Mouse (Mus musculus): ENCODE measurements around the gene Clptm1. TPM values are rescaled to one million over a fixed set of nuclear protein-coding genes. Genes with fewer than 3 reads are reported as not detected.

The Clptm1 gene
- polyA plus RNA-seq, 1 experiment from 2014 or later, result 81.9 TPM

DNA sequence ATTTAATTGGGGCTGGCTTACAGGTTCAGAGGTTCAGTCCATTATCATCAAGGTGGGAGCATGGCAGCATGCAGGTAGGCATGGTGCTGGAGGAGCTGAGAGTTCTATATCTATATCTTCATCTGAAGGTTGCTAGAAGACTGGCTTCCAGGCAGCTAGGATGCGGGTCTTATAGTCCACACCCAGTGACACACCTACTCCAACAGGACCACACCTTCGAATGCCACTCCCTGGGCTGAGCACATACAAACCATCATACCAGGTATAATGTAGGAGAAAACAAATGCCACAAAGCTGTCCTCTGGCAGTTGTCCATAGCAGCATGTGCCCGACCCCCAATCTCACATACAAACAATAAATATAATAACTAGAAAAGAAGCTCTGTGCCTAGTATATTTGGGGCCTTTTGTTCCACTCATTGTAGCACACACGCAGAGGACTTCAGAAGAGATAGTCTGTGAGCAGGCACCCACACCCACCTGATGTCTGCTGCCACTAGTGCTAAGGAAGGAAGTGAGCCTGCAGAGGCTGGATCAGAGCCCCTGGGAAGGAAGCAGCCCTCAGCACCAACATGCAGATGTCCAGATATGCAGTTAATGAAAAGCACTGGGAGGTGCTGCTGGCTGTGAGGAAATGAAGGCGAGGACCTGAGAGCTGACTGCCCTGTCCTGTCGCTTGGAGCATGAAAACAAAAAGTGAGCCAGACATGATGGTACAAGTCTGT lies 13.6 kb downstream of the Clptm1 start:
- ATAC-seq (replicated peaks; ENCODE audit: extremely low read depth, insufficient read depth, low FRiP score), result 0 out of 2 replicates have a peak, but pooled peaks have one; percentile 45

DNA sequence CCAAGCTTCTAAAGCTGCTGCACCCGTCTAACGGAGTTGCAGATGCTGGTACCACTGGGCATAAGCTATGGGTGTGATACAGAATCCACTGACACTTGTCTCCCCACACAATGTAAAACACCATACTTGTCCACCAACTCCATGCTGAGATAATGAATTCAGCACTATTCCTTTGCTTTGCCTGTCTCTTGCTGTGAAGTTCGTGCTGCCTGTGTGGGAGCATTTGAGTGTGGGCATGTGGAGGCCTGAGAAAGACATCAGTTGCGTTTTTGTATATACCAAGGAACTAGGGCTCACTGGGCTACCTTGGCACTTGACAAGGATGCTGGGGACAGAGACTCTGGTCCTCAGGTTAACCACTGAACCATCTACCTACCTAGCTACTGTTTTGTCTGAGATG lies 23.6 kb downstream of the Clptm1 start:
- H3K27me3 ChIP-seq (ENCODE audit: control insufficient read depth, insufficient read depth, low read length), result no peaks in the 10 kb centered on the region
- no peak overlapping the region for H3K4me3 ChIP-seq (ENCODE audit: low read length)
- no peak overlapping the region for H3K4me2 ChIP-seq (ENCODE audit: low read depth, low read length)
- H3K27ac ChIP-seq (ENCODE audit: low read length), result no peak overlapping the region
- WGBS, result 95% methylated on average over 4 of the region's 4 CpGs
- peaks cover 76% of the 10 kb centered on the region for H3K36me3 ChIP-seq (ENCODE audit: control insufficient read depth, insufficient read depth)
- no peak for ATAC-seq (replicated peaks; ENCODE audit: extremely low read depth, insufficient read depth, low FRiP score)
- H3K9me3 ChIP-seq (replicated peaks; ENCODE audit: control insufficient read depth, low read length), result no peaks in the 10 kb centered on the region
- peaks cover 5% of the 10 kb centered on the region for H3K4me1 ChIP-seq (ENCODE audit: control insufficient read depth, insufficient read depth, low read length)
- H3K9ac ChIP-seq (ENCODE audit: low read length), result no peak overlapping the region

More for the DNA sequence above, 13.6 kb downstream of the Clptm1 start:
- H3K4me2 ChIP-seq (ENCODE audit: low read depth, low read length), result no peak overlapping the region
- H3K27me3 ChIP-seq (ENCODE audit: control insufficient read depth, insufficient read depth, low read length), result no peaks in the 10 kb centered on the region
- no peak overlapping the region for H3K9ac ChIP-seq (ENCODE audit: low read length)
- H3K36me3 ChIP-seq (ENCODE audit: control insufficient read depth, insufficient read depth), result peaks cover 30% of the 10 kb centered on the region
- no peak overlapping the region for H3K27ac ChIP-seq (ENCODE audit: low read length)
- H3K4me3 ChIP-seq (ENCODE audit: low read length), result no peak overlapping the region
- peaks cover 5% of the 10 kb centered on the region; the same call in 1 of the 2 replicates for H3K4me1 ChIP-seq (ENCODE audit: control insufficient read depth, insufficient read depth, low read length)
- WGBS, result 71% methylated on average over 6 of the region's 6 CpGs
- no peaks in the 10 kb centered on the region for H3K9me3 ChIP-seq (replicated peaks; ENCODE audit: control insufficient read depth, low read length)

DNA sequence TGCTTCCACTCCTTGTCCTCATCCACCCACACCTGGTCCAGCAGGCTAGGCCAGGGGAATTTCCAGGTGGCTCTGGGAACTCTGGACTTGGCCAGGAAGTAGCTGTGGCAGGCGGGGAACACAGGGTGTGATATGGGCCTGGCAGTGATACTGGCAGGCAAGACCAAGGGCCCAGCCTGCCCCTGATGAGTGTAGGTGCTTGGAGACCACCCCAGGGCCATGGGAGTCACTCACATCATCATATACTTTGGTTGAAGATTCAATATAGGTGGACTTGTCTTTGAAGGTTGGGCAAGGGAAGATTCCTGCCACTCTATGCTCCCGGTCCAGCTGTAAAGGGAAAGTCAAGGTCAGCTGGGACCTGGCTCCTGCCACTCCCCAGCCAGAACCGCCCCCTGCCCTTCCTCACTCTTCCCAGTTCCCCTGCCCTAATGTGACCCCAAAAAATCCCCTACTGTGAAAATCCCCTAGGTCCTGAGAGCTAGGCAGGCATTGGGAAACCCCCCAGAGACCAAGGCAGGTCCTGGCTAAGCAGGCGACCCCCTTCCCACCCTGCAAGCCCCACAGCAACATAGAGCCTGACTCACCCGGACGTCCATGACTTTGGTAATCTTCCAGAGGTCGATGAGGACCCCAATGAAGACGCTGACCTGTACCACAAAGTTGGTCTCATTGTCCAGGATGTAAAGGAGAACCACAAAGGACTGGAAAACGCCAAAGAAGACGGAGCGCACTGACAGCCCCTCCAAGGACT lies 29.6 kb downstream of the Clptm1 start:
- Histone ChIP-seq H3K36me3 (ENCODE audit: control insufficient read depth, insufficient read depth) (peaks cover 54% of the 10 kb centered on the region), H3K27me3 (ENCODE audit: control insufficient read depth, insufficient read depth, low read length) (no peaks in the 10 kb centered on the region), H3K27ac (ENCODE audit: low read length) (no peak overlapping the region), H3K9ac (ENCODE audit: low read length) (no peak overlapping the region), H3K9me3 (replicated peaks; ENCODE audit: control insufficient read depth, low read length) (no peaks in the 10 kb centered on the region), H3K4me3 (ENCODE audit: low read length) (no peak overlapping the region), H3K4me2 (ENCODE audit: low read depth, low read length) (no peak overlapping the region), H3K4me1 (ENCODE audit: control insufficient read depth, insufficient read depth, low read length) (peaks cover 8% of the 10 kb centered on the region)
- 82% methylated on average over 11 of the region's 11 CpGs for WGBS
- no peak for ATAC-seq (replicated peaks; ENCODE audit: extremely low read depth, insufficient read depth, low FRiP score)

DNA sequence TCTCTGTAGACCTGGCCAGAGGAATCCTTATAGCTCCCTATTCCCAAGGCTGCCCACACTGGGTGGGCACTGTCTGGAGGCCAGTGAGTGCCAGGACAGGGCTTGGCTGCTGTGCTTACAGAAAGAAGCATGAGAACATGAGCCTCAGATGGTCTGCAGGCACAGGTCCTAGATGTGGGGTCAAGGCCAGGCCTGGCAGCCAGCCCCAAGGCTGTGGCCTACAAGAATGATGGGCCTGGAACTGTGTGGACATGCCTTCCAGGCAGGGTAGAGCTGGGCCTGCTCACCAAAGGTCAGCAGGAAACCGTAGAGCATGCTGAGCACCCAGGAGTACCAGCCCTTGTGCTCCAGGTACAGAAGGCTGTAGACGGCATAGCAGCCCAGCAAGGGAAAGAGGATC lies 30.2 kb downstream of the Clptm1 start:
- no peak for ATAC-seq (replicated peaks; ENCODE audit: extremely low read depth, insufficient read depth, low FRiP score)
- H3K9me3 ChIP-seq (replicated peaks; ENCODE audit: control insufficient read depth, low read length), result no peaks in the 10 kb centered on the region
- H3K4me3 ChIP-seq (ENCODE audit: low read length), result no peak overlapping the region
- no peaks in the 10 kb centered on the region for H3K27me3 ChIP-seq (ENCODE audit: control insufficient read depth, insufficient read depth, low read length)
- peaks cover 10% of the 10 kb centered on the region for H3K4me1 ChIP-seq (ENCODE audit: control insufficient read depth, insufficient read depth, low read length)
- no peak overlapping the region for H3K4me2 ChIP-seq (ENCODE audit: low read depth, low read length)
- WGBS, result 93% methylated on average over 2 of the region's 2 CpGs
- no peak overlapping the region for H3K27ac ChIP-seq (ENCODE audit: low read length)
- H3K36me3 ChIP-seq (ENCODE audit: control insufficient read depth, insufficient read depth), result peaks cover 51% of the 10 kb centered on the region
- no peak overlapping the region for H3K9ac ChIP-seq (ENCODE audit: low read length)

DNA sequence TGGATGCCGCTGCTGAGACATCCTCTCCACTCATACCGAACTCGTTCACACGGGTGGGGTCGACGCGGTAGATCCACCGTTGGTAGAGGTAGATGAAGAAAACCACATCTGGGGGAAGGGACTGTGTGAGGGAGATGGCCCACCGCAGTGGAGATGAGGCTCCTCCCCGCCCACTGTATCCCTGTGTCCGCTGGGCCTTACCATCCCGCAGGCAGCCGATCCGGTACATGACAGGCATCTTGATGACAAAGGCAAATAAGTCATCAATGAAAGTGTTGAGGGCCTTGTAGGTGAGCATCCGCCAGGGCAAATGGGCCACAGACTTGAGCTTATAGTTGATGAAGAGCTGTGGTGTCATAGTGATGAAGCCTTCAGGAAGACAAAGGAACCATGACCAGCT lies 31.0 kb downstream of the Clptm1 start:
- no peak overlapping the region for H3K4me2 ChIP-seq (ENCODE audit: low read depth, low read length)
- no peak for ATAC-seq (replicated peaks; ENCODE audit: extremely low read depth, insufficient read depth, low FRiP score)
- H3K9ac ChIP-seq (ENCODE audit: low read length), result no peak overlapping the region
- H3K27me3 ChIP-seq (ENCODE audit: control insufficient read depth, insufficient read depth, low read length), result no peaks in the 10 kb centered on the region
- no peak overlapping the region for H3K27ac ChIP-seq (ENCODE audit: low read length)
- no peak overlapping the region for H3K4me3 ChIP-seq (ENCODE audit: low read length)
- H3K9me3 ChIP-seq (replicated peaks; ENCODE audit: control insufficient read depth, low read length), result no peaks in the 10 kb centered on the region
- H3K36me3 ChIP-seq (ENCODE audit: control insufficient read depth, insufficient read depth), result peaks cover 47% of the 10 kb centered on the region
- WGBS, result 88% methylated on average over 15 of the region's 15 CpGs
- H3K4me1 ChIP-seq (ENCODE audit: control insufficient read depth, insufficient read depth, low read length), result peaks cover 12% of the 10 kb centered on the region

DNA sequence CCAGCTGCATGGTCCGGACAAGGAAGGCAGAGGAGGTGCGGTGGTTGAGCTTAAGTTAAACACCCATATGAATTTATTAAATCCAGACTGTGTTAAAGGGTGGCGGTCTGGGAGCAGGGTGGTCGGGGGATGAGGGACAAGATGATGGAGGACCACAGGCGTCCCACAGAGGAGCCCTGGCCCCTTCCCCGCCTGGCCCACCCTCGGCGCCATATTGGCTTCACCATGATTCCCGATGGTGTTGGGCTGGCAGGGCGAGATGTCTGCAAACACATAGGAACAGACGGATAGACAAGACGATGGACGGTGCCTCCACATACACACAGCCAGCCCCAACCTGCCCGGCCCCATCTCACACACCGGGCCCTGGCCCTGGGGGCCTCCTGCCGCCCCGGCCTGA lies 31.6 kb downstream of the Clptm1 start:
- H3K27ac ChIP-seq (ENCODE audit: low read length), result no peak overlapping the region
- no peaks in the 10 kb centered on the region for H3K27me3 ChIP-seq (ENCODE audit: control insufficient read depth, insufficient read depth, low read length)
- no peak overlapping the region for H3K4me2 ChIP-seq (ENCODE audit: low read depth, low read length)
- peaks cover 12% of the 10 kb centered on the region for H3K4me1 ChIP-seq (ENCODE audit: control insufficient read depth, insufficient read depth, low read length)
- H3K9me3 ChIP-seq (replicated peaks; ENCODE audit: control insufficient read depth, low read length), result no peaks in the 10 kb centered on the region
- no peak for ATAC-seq (replicated peaks; ENCODE audit: extremely low read depth, insufficient read depth, low FRiP score)
- no peak overlapping the region for H3K4me3 ChIP-seq (ENCODE audit: low read length)
- 84% methylated on average over 17 of the region's 17 CpGs for WGBS
- no peak overlapping the region for H3K9ac ChIP-seq (ENCODE audit: low read length)
- H3K36me3 ChIP-seq (ENCODE audit: control insufficient read depth, insufficient read depth), result peaks cover 42% of the 10 kb centered on the region

DNA sequence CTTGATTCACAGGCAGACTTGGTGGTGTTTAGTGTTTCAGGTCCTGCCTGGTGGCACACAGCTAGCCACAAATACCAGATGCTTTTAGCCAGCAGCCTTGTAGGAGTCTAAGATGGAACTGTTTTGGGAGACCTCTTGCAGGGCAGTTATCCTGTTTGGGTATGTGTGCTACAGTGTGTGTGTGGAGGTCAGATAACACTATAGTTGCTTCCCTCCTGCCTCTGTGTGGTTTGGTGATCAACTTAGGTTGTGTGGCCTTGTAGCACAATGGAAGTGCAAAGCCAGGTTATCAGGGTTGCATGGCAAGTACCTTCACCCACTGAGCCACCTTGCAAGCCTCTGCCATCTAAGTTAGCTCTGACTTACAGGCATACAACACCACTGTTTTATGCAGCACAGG lies 32.1 kb downstream of the Clptm1 start:
- ATAC-seq (replicated peaks; ENCODE audit: extremely low read depth, insufficient read depth, low FRiP score), result no peak
- no peak overlapping the region for H3K9ac ChIP-seq (ENCODE audit: low read length)

DNA sequence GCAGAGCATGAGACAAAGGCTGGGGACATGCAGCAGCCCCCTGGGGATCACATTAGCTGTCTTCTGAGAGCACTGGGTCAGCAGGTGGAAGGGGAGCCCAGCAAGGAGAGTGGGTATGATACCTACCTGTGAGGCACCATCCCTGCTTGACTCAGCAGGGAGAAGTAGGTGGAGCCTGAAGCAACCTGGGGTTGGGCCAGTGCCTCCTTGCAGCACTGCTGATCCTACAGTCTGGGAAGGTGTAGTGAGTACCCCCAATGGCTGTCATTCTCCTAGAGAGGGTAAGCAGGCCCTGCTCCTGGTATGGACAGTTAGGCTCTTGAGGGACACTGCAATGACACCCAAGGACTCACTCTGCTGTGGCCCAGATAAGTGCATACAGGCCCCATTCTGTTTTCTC lies 32.6 kb downstream of the Clptm1 start:
- H3K27me3 ChIP-seq (ENCODE audit: control insufficient read depth, insufficient read depth, low read length), result no peaks in the 10 kb centered on the region
- no peak overlapping the region for H3K4me2 ChIP-seq (ENCODE audit: low read depth, low read length)
- H3K4me1 ChIP-seq (ENCODE audit: control insufficient read depth, insufficient read depth, low read length), result peaks cover 12% of the 10 kb centered on the region
- H3K36me3 ChIP-seq (ENCODE audit: control insufficient read depth, insufficient read depth), result peaks cover 35% of the 10 kb centered on the region
- no peak overlapping the region for H3K4me3 ChIP-seq (ENCODE audit: low read length)
- H3K27ac ChIP-seq (ENCODE audit: low read length), result no peak overlapping the region
- no peak for ATAC-seq (replicated peaks; ENCODE audit: extremely low read depth, insufficient read depth, low FRiP score)
- H3K9ac ChIP-seq (ENCODE audit: low read length), result no peak overlapping the region
- H3K9me3 ChIP-seq (replicated peaks; ENCODE audit: control insufficient read depth, low read length), result no peaks in the 10 kb centered on the region

More for the DNA sequence above, 32.1 kb downstream of the Clptm1 start:
- peaks cover 37% of the 10 kb centered on the region for H3K36me3 ChIP-seq (ENCODE audit: control insufficient read depth, insufficient read depth)
- no peak overlapping the region for H3K27ac ChIP-seq (ENCODE audit: low read length)
- no peak overlapping the region for H3K4me2 ChIP-seq (ENCODE audit: low read depth, low read length)
- no peaks in the 10 kb centered on the region for H3K27me3 ChIP-seq (ENCODE audit: control insufficient read depth, insufficient read depth, low read length)
- H3K4me3 ChIP-seq (ENCODE audit: low read length), result no peak overlapping the region
- peaks cover 12% of the 10 kb centered on the region for H3K4me1 ChIP-seq (ENCODE audit: control insufficient read depth, insufficient read depth, low read length)
- no peaks in the 10 kb centered on the region for H3K9me3 ChIP-seq (replicated peaks; ENCODE audit: control insufficient read depth, low read length)

DNA sequence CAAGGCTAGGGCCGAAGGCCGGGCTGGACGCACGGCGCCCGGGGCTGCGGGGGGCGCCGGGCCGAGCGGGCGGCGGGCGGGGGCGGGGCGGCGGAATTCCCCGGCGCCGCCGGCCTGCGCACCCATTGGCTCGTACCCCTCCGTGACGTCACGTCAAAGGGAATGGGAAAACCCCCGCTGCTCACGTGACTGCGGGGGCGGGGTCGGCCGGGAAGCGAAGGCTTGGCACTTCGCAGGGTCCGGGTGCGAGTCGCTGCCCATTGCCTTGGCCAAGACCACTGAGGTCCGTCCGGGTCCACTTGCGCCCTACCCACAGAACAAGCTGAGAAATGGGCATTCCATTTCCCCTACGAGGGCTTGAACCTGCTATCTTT lies 35.5 kb downstream of the Clptm1 start, which contains the start of gene Relb:
Relb (minus strand) TSS at position 78 of the 374 bp plus-strand sequence.
- peak; percentile 73 for ATAC-seq (replicated peaks; ENCODE audit: extremely low read depth, insufficient read depth, low FRiP score)
- 1% methylated on average over 37 of the region's 41 CpGs for WGBS
- Histone ChIP-seq H3K9me3 (replicated peaks; ENCODE audit: control insufficient read depth, low read length) (no peaks in the 10 kb centered on the region), H3K4me1 (ENCODE audit: control insufficient read depth, insufficient read depth, low read length) (peaks cover 4% of the 10 kb centered on the region; the same call in 1 of the 2 replicates), H3K36me3 (ENCODE audit: control insufficient read depth, insufficient read depth) (peaks cover 16% of the 10 kb centered on the region), H3K27me3 (ENCODE audit: control insufficient read depth, insufficient read depth, low read length) (no peaks in the 10 kb centered on the region), H3K27ac (ENCODE audit: low read length) (peak within 1 kb of the TSS; percentile 89), H3K9ac (ENCODE audit: low read length) (peak within 1 kb of the TSS; percentile 79), H3K4me2 (ENCODE audit: low read depth, low read length) (peak within 1 kb of the TSS; percentile 96), H3K4me3 (ENCODE audit: low read length) (peak within 1 kb of the TSS; percentile 81)

Measured in heart, embryonic 16.5 days (tissue).